Mouse (Mus musculus): ENCODE data around the gene Ddx18.

Gene Ddx18

GRCm38 (mm10) chr1:121527600-121528398 lies 40.0 kb downstream of the Ddx18 start:
- DNase-seq (ENCODE audit: low spot score), result peak; percentile 14

- DNase-seq (ENCODE audit: low spot score), result no peak
These were observed 40.7 kb downstream of the Ddx18 start for GRCm38 (mm10) chr1:121527061-121527460.

GRCm38 (mm10) chr1:121518609-121519008 lies 49.2 kb downstream of the Ddx18 start:
- DNase-seq (ENCODE audit: low spot score), result no peak

- no peak for DNase-seq (ENCODE audit: low spot score)
These were observed 55.8 kb downstream of the Ddx18 start for GRCm38 (mm10) chr1:121511966-121512365.

GRCm38 (mm10) chr1:121511186-121511585 lies 56.6 kb downstream of the Ddx18 start:
- DNase-seq (ENCODE audit: low spot score), result no peak

- no peak for DNase-seq (ENCODE audit: low spot score)
These were observed 57.2 kb downstream of the Ddx18 start for GRCm38 (mm10) chr1:121510420-121511140.

- DNase-seq (ENCODE audit: low spot score), result no peak
These were observed 59.1 kb downstream of the Ddx18 start for GRCm38 (mm10) chr1:121508729-121509128.

Data from embryo, embryonic 10.5 days (tissue).